Mouse (Mus musculus) heart, embryonic 11.5 days (tissue): ENCODE measurements around the gene Siae. TPM values are rescaled to one million over a fixed set of nuclear protein-coding genes. Genes with fewer than 3 reads are reported as not detected.

Experiments
- ATAC-seq: fragments of 200-750 bp; cut with Nextera tagmentation; replicated peaks from 2 replicates; pipeline ENCODE4 v1.8.0; 2017; ENCODE audit warnings: moderate library complexity; ENCODE audit not compliant: insufficient number of reproducible peaks, low FRiP score, low TSS enrichment
- H3K27ac ChIP-seq: fragments of 300-500 bp; sonication (generic); 2 replicates; pipeline ENCODE4 v1.5.1; 2014; ENCODE audit warnings: mild to moderate bottlenecking, low read depth, low read length
- H3K27me3 ChIP-seq: fragments of 300-500 bp; sonication (generic); 2 replicates; pipeline ENCODE4 v1.6.1; 2014; ENCODE audit warnings: mild to moderate bottlenecking, low read length, mixed read lengths; ENCODE audit not compliant: control insufficient read depth, insufficient read depth
- H3K36me3 ChIP-seq: fragments of 300-500 bp; sonication (generic); 2 replicates; pipeline ENCODE4 v1.6.1; 2014; ENCODE audit warnings: mild to moderate bottlenecking, low read length, moderate library complexity, mixed read lengths; ENCODE audit not compliant: control insufficient read depth, insufficient read depth
- H3K4me1 ChIP-seq: fragments of 300-500 bp; sonication (generic); 2 replicates; pipeline ENCODE4 v1.6.1; 2014; ENCODE audit warnings: low read length; ENCODE audit not compliant: control insufficient read depth, insufficient read depth
- H3K4me2 ChIP-seq: fragments of 300-500 bp; sonication (generic); 2 replicates; pipeline ENCODE4 v1.6.1; 2014; ENCODE audit warnings: mild to moderate bottlenecking, moderate library complexity
- H3K4me3 ChIP-seq: fragments of 300-500 bp; sonication (generic); 2 replicates; pipeline ENCODE4 v1.5.1; 2014; ENCODE audit warnings: low read depth, low read length
- H3K9ac ChIP-seq: fragments of 300-500 bp; sonication (generic); 2 replicates; pipeline ENCODE4 v1.6.1; 2014; ENCODE audit warnings: mild to moderate bottlenecking, low read depth, low read length, moderate library complexity
- H3K9me3 ChIP-seq: fragments of 300-500 bp; sonication (generic); replicated peaks from 2 replicates; pipeline ENCODE4 v1.6.1; 2016; ENCODE audit warnings: low read length; ENCODE audit not compliant: control insufficient read depth
- WGBS: fragments of 180-500 bp; shearing (Covaris S2); extraction: QIAGEN DNeasy Blood & Tissue Kit; methylation state at CpG from one replicate; pipeline ENCODE4 v1.1.7; 2014; ENCODE audit not compliant: insufficient replicate concordance; 5-methylcytosine and 5-hydroxymethylcytosine counted together
- polyA plus RNA-seq: library from polyadenylated mRNA; unstranded; fragments of >200 nt; fragmentation: Nextera tagmentation; extraction: Ambion mirVana; gene quantifications from 2 replicates; pipeline ENCODE4 v1.2.1, GENCODE M21; 2014

Siae gene
- polyA plus RNA-seq, 1 experiment from 2014 or later = 7.8 TPM

- no peaks in the 10 kb centered on the region for H3K27me3 ChIP-seq
- no peak overlapping the region for H3K27ac ChIP-seq
- 87% methylated on average over 2 of the region's 2 CpGs for WGBS
- no peak overlapping the region for H3K9ac ChIP-seq
- no peak for ATAC-seq
- no peak overlapping the region for H3K4me3 ChIP-seq
- no peaks in the 10 kb centered on the region for H3K36me3 ChIP-seq
- no peak overlapping the region for H3K4me2 ChIP-seq
- H3K4me1 ChIP-seq = no peaks in the 10 kb centered on the region
- no peaks in the 10 kb centered on the region for H3K9me3 ChIP-seq
These were observed 45.2 kb downstream of the Siae start for GRCm38 (mm10) chr9:37600538-37601205.

GRCm38 (mm10) chr9:37605089-37605488 lies 49.6 kb downstream of the Siae start:
- H3K27me3 ChIP-seq = no peaks in the 10 kb centered on the region
- H3K4me3 ChIP-seq = no peak overlapping the region
- no peak overlapping the region for H3K27ac ChIP-seq
- no peaks in the 10 kb centered on the region for H3K36me3 ChIP-seq
- no peak for ATAC-seq
- no peaks in the 10 kb centered on the region for H3K4me1 ChIP-seq
- no peaks in the 10 kb centered on the region for H3K9me3 ChIP-seq
- 66% methylated on average over 3 of the region's 3 CpGs for WGBS
- no peak overlapping the region for H3K4me2 ChIP-seq
- H3K9ac ChIP-seq = no peak overlapping the region

GRCm38 (mm10) chr9:37609558-37609957 lies 54.1 kb downstream of the Siae start:
- no peak overlapping the region for H3K4me3 ChIP-seq
- H3K27me3 ChIP-seq = no peaks in the 10 kb centered on the region
- H3K27ac ChIP-seq = no peak overlapping the region
- H3K4me1 ChIP-seq = no peaks in the 10 kb centered on the region; the same call in 1 of the 2 replicates
- H3K9ac ChIP-seq = no peak overlapping the region
- 72% methylated on average over 4 of the region's 4 CpGs for WGBS
- no peak overlapping the region for H3K4me2 ChIP-seq
- no peak for ATAC-seq
- H3K9me3 ChIP-seq = no peaks in the 10 kb centered on the region
- H3K36me3 ChIP-seq = no peaks in the 10 kb centered on the region

GRCm38 (mm10) chr9:37613182-37613910 lies 57.8 kb downstream of the Siae start, which contains the start of gene Spa17:
TSS of gene Spa17 (minus strand) at chr9:37613722.
- Histone ChIP-seq H3K27ac (peak within 1 kb of the TSS; percentile 54), H3K4me1 (no peaks in the 10 kb centered on the region; the same call in 1 of the 2 replicates), H3K36me3 (no peaks in the 10 kb centered on the region), H3K4me3 (peak within 1 kb of the TSS; percentile 59), H3K9ac (peak within 1 kb of the TSS; percentile 81), H3K27me3 (no peaks in the 10 kb centered on the region), H3K4me2 (peak within 1 kb of the TSS; percentile 82), H3K9me3 (no peaks in the 10 kb centered on the region)
- under 1% methylated on average over 45 of the region's 45 CpGs for WGBS
- ATAC-seq = peak; percentile 98

GRCm38 (mm10) chr9:37613911-37614280 lies 58.4 kb downstream of the Siae start:
- H3K27ac ChIP-seq = peak overlapping the region; percentile 36; the same call in 1 of the 2 replicates
- H3K4me3 ChIP-seq = peak overlapping the region; percentile 59
- no peaks in the 10 kb centered on the region; the same call in 1 of the 2 replicates for H3K4me1 ChIP-seq
- H3K36me3 ChIP-seq = no peaks in the 10 kb centered on the region
- H3K27me3 ChIP-seq = no peaks in the 10 kb centered on the region
- peak overlapping the region; percentile 67 for H3K9ac ChIP-seq
- H3K9me3 ChIP-seq = no peaks in the 10 kb centered on the region
- ATAC-seq = no peak
- WGBS = 20% methylated on average over 6 of the region's 6 CpGs
- peak overlapping the region; percentile 82 for H3K4me2 ChIP-seq

- no peak for ATAC-seq
- Histone ChIP-seq H3K27ac (no peak overlapping the region), H3K4me1 (no peaks in the 10 kb centered on the region; the same call in 1 of the 2 replicates), H3K36me3 (no peaks in the 10 kb centered on the region), H3K9me3 (no peaks in the 10 kb centered on the region), H3K4me2 (peak overlapping the region; percentile 82), H3K9ac (no peak overlapping the region; the same call in 1 of the 2 replicates), H3K27me3 (no peaks in the 10 kb centered on the region), H3K4me3 (no peak overlapping the region)
These were observed 58.8 kb downstream of the Siae start for GRCm38 (mm10) chr9:37614316-37614715.

GRCm38 (mm10) chr9:37615220-37615619 lies 59.7 kb downstream of the Siae start:
- Histone ChIP-seq H3K27ac (no peak overlapping the region), H3K36me3 (no peaks in the 10 kb centered on the region), H3K9me3 (no peaks in the 10 kb centered on the region), H3K9ac (no peak overlapping the region), H3K4me2 (no peak overlapping the region), H3K4me3 (no peak overlapping the region), H3K27me3 (no peaks in the 10 kb centered on the region), H3K4me1 (no peaks in the 10 kb centered on the region; the same call in 1 of the 2 replicates)
- WGBS = 72% methylated on average over 5 of the region's 5 CpGs
- no peak for ATAC-seq

GRCm38 (mm10) chr9:37616770-37617169 lies 61.3 kb downstream of the Siae start:
- Histone ChIP-seq H3K27ac (no peak overlapping the region), H3K36me3 (no peaks in the 10 kb centered on the region), H3K4me2 (no peak overlapping the region), H3K4me1 (no peaks in the 10 kb centered on the region; the same call in 1 of the 2 replicates), H3K27me3 (no peaks in the 10 kb centered on the region), H3K9ac (no peak overlapping the region), H3K4me3 (no peak overlapping the region), H3K9me3 (no peaks in the 10 kb centered on the region)
- 39% methylated on average over 2 of the region's 2 CpGs for WGBS
- no peak for ATAC-seq
